Mouse (Mus musculus) monocyte, adult 5-6 weeks (primary cell): Measurements from ENCODE around the gene Ncaph. TPM values are rescaled to one million over a fixed set of nuclear protein-coding genes. Genes with fewer than 3 reads are reported as not detected.
"Not testable (repeated sequence)": the region's sequence is repeated elsewhere in the genome, so short reads cannot be mapped to it uniquely, and the experiment has no call there.

ENCODE experiments used
- ATAC-seq: fragments of 153-309, 156-312 bp; replicated peaks from 2 replicates; pipeline ENCODE4 v1.8.0; 2017; ENCODE audit warnings: mild to moderate bottlenecking; ENCODE audit not compliant: low TSS enrichment, insufficient number of reproducible peaks, severe bottlenecking, poor library complexity, low FRiP score
- total RNA-seq: library from RNA; stranded (forward); fragments of 200-1000, 200-491, 200-594 nt; gene quantifications from 3 replicates; pipeline ENCODE4 v1.2.3, GENCODE M21; 2017

The Ncaph gene
- total RNA-seq = 3.0 to 8.1 TPM (median 4.6 TPM) in 3 replicates

GRCm38 (mm10) chr2:127133621-127134461 is at the start of gene Ncaph:
Gene Ncaph, minus strand, starts transcription at chr2:127133954.
- ATAC-seq = peak; percentile 78

GRCm38 (mm10) chr2:127182598-127183381 is 49.0 kb upstream of the Ncaph start:
- peak; percentile 100 for ATAC-seq

GRCm38 (mm10) chr2:127166261-127166660 is 32.5 kb upstream of the Ncaph start:
- ATAC-seq = not testable (repeated sequence)

- no peak for ATAC-seq
These were observed 31.9 kb upstream of the Ncaph start for GRCm38 (mm10) chr2:127165675-127166074.

GRCm38 (mm10) chr2:127145699-127146098 is 11.9 kb upstream of the Ncaph start:
- ATAC-seq = no peak

- ATAC-seq = peak; percentile 85
These were observed 9.7 kb upstream of the Ncaph start, which contains the start of gene Itpripl1 for GRCm38 (mm10) chr2:127143158-127144063. Gene Itpripl1, minus strand, starts transcription at chr2:127143442.

- ATAC-seq = no peak
These were observed 8.9 kb upstream of the Ncaph start for GRCm38 (mm10) chr2:127142577-127143157.

GRCm38 (mm10) chr2:127142031-127142430 is 8.3 kb upstream of the Ncaph start:
- no peak for ATAC-seq

- ATAC-seq = no peak
These were observed 6.3 kb upstream of the Ncaph start for GRCm38 (mm10) chr2:127140011-127140410.

- no peak for ATAC-seq
These were observed 5.9 kb upstream of the Ncaph start for GRCm38 (mm10) chr2:127139605-127140004.

GRCm38 (mm10) chr2:127139094-127139493 is 5.3 kb upstream of the Ncaph start:
- ATAC-seq = no peak

- no peak for ATAC-seq
These were observed 4.7 kb upstream of the Ncaph start for GRCm38 (mm10) chr2:127138449-127138848.

GRCm38 (mm10) chr2:127137838-127138420 is 4.2 kb upstream of the Ncaph start:
- ATAC-seq = no peak

- peak; percentile 49; the same call in 1 of the 2 replicates for ATAC-seq
These were observed 3.2 kb upstream of the Ncaph start for GRCm38 (mm10) chr2:127136979-127137378.

- not testable (repeated sequence) for ATAC-seq
These were observed 1.5 kb upstream of the Ncaph start for GRCm38 (mm10) chr2:127135255-127135654.

- no peak for ATAC-seq
These were observed 2.4 kb downstream of the Ncaph start for GRCm38 (mm10) chr2:127131353-127131752.

- no peak for ATAC-seq
These were observed 4.8 kb downstream of the Ncaph start for GRCm38 (mm10) chr2:127128926-127129325.
